Mouse (Mus musculus) common myeloid progenitor, adult 5-6 weeks (primary cell): ENCODE measurements around the gene Speg. TPM values are rescaled to one million over a fixed set of nuclear protein-coding genes. Genes with fewer than 3 reads are reported as not detected.

ENCODE experiments used
- ATAC-seq: replicated peaks from 2 replicates; pipeline ENCODE4 v1.8.0; 2016; ENCODE audit warnings: low read depth, mild to moderate bottlenecking, moderate TSS enrichment, inconsistent platforms; ENCODE audit not compliant: poor library complexity, severe bottlenecking
- total RNA-seq: library from RNA; stranded (forward); fragments of 200-1000, 187-1606 nt; gene quantifications from 2 replicates; pipeline ENCODE4 v1.2.3, GENCODE M21; 2017

The Speg gene
- total RNA-seq, 1 experiment from 2014 or later: not detected

DNA sequence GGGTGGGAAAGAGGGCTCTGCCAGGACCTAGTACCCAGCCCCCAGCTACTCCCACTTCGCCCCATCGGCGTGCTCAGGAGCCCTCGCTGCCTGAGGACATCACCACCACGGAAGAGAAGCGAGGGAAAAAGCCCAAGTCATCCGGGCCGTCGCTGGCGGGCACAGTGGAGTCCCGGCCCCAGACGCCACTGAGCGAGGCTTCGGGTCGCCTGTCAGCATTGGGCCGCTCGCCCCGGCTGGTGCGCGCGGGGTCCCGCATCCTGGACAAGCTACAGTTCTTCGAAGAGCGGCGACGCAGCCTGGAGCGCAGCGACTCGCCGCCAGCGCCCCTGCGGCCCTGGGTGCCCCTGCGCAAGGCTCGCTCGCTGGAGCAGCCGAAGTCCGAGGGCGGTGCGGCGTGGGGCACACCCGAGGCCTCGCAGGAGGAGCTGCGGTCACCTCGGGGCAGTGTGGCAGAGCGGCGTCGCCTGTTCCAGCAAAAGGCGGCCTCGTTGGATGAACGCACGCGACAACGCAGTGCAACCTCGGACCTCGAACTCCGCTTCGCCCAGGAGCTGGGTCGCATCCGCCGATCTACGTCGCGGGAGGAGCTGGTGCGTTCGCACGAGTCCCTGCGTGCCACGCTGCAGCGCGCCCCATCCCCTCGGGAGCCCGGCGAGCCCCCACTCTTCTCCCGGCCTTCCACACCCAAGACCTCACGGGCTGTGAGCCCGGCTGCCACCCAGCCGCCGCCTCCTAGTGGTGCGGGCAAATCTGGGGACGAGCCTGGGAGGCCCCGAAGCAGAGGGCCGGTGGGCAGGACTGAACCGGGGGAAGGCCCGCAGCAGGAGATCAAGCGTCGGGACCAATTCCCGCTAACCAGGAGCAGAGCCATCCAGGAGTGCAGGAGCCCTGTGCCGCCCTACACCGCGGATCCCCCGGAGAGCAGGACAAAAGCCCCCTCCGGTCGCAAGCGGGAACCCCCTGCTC is 13.1 kb downstream of the Speg start:
- ATAC-seq: 0 out of 2 replicates have a peak, but pooled peaks have one; percentile 23

DNA sequence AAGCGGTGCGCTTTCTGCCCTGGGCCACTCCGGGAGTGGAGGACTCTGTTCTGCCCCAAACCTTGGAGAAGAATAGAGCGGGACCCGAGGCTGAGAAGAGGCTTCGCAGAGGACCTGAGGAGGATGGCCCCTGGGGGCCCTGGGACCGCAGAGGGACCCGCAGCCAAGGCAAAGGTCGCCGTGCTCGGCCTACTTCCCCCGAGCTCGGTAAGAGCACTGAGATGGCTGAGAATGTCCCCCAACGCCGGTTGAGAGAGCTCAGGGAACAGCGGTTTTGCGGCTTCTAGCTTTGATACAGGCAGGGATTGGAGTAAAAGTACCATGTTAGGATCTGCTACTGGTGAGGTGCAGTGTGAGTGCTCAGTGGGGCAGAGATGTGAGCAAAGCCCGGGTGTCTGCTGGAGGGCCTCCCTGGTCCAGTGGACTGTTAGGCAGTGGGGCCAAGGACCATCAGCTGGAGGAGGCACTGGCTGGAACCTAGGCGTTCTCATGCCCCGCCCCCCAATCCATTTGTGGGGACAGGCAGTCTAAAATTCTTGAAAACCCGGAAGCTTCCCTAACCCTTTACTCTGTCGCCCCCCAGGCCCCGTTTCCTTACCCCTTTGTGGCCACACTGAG is 13.9 kb downstream of the Speg start:
- no peak for ATAC-seq

- no peak for ATAC-seq
Measured at GRCm38 (mm10) chr1:75393139-75393538, 18.0 kb downstream of the Speg start.

DNA sequence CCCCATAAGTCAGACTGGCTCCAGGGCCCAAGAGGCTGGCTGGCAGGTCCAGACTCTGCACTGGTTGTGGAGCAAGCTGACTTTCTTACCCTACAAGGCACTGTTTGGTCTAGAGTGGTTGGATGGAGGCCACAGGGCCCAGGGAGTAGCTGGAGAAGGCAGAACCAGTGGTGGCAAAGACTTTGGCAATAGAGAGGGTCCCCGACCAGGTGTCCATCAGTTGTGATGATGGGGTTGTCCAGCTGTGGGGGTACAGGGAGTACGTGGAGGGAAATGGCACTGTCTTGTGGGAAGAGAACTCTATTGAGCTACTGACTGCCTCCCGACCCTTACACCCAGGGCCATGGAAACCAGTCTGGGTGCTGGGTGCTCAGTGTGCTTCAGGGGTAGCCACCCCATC is 18.7 kb downstream of the Speg start:
- no peak for ATAC-seq

GRCm38 (mm10) chr1:75398761-75399402 is 23.8 kb downstream of the Speg start:
- peak; percentile 94 for ATAC-seq

DNA sequence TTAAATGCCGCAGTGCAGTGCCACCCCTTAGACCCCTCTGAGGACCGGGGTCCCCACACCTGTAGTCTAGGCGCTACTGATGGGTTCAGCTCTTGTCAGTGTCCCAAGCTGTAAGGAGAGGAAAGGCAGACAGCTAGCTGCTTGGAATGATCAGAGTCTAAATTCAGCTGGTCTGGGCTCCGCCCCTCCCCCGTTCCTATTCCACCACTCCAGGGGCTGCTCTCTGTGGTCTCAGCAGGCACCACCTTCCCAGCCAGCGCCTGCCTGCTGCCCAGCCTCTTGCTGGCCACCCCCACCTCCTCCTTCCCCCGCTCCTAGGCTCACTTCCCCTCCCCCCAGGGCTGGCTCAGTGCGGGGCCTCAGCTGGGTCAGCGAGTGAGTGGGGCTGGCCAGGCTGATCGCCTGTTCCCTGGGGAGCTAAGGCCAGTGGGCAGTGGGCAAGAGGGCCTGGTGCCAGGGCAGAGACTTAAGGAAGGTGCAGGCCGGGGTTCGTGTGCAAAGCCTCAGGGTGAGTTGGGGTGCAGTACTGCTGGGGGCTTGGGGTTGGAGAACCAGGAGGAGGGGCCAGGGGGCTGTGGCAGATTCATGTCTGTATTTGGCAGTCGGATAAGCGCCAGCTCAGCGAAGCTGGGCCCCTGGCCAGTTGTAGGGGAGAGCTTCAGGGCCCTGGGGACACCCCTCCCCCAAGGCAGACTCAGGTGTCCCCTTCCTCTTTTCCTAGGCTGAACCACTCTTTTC is 24.8 kb downstream of the Speg start:
- ATAC-seq: peak; percentile 26

DNA sequence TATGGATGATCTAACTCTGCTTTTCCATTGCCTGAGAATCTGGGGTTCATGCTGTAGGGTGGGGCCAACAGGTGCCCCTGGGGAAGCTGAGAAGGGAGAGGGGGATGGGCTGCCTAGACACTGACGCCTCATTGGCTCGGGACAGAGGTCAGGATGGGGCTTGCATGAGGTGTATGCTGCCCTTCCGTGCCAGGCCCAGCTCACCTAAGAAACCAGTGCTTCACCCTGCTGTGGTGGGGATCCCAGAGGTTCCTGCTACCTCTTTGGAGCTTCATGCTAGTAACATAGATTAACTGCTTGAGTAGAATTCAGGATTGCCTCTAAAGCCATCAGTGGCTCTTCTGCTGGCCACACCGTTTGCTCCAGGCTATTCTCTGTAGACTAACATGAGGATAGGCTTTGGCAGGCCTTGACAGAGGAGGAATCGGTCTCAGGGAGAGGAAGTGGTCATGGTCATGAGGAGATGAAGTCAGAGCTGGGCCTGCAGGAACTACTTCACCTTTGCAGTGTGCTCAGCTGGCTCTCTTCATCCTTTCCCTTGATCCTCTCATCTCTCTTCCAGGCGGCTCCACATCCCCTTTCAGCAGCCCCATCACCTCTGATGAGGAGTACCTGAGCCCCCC is 25.5 kb downstream of the Speg start:
- no peak for ATAC-seq

DNA sequence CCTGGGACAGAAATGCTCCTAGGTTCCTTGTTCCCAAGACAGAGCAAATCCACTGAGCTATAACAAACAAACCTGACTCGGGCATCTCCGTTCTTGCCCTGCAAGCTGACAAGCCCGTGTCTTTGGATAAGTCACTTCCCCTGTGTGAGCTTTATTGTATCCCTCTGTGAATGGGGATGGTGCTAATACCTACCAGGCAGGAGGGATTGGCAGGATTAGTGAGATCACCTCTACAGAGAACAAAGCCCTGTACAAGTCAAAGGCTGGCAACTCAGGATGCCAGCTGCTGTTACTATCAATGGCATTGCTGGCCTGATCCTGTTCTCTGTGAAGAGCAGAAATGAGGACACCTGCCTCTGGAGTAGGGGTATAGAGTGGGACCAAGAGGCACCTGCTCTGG is 30.4 kb downstream of the Speg start:
- ATAC-seq: no peak

DNA sequence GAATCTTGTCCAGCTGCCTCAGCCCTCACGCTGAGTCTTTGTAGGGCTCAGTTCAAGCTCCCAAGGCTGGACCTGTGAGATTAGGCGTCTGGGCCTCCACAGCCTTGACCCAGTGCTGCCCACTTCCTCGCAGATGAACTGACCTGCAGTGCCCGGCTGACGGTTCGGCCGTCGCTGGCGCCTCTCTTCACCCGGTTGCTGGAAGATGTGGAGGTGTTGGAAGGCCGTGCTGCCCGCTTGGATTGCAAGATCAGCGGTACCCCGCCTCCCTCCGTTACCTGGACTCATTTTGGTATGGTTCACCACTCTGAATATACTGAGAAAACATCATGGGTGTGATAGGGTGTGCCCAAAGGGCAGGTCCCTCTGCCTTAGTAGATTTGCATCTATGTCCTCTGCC is 31.1 kb downstream of the Speg start:
- ATAC-seq: no peak

DNA sequence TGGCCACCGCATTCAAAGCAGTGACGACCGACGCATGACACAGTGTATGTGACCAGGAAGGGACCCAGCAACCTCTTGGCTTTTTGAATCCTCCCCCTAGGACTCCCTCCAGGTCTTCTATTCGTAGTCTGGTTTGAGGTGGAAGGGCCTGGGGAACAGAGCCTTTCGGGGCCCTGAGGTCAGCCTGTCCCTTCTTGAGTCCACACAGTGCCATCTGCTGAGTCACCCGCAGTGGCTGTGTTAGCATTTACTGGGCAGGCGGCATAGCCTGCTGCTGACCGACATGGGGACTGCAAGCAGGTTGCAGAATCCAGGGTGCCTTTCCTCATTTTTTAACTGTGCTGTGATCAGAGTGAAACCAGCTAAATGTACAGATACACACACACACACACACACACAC is 32.0 kb downstream of the Speg start:
- no peak for ATAC-seq

GRCm38 (mm10) chr1:75408210-75408609 is 33.1 kb downstream of the Speg start:
- ATAC-seq: no peak

DNA sequence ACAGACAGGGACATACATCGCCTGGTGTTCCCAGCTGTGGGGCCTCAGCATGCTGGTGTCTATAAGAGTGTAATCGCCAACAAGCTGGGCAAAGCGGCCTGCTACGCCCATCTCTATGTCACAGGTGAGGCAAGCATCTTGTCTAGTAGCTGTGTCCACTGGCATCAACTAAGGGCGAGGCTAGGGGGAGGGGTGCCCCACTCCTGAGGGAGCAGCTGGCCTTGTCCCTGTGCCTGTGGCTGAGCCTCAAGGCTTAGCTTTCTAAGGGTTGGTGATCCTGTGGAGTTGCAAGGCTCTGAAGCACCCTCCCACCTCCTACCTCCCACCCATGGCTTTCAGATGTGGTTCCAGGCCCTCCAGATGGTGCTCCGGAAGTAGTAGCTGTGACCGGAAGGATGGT is 34.9 kb downstream of the Speg start:
- ATAC-seq: no peak

GRCm38 (mm10) chr1:75412196-75412595 is 37.1 kb downstream of the Speg start:
- no peak for ATAC-seq

GRCm38 (mm10) chr1:75413749-75414148 is 38.7 kb downstream of the Speg start:
- ATAC-seq: peak; percentile 88

GRCm38 (mm10) chr1:75421794-75422193 is 46.7 kb downstream of the Speg start:
- no peak for ATAC-seq

DNA sequence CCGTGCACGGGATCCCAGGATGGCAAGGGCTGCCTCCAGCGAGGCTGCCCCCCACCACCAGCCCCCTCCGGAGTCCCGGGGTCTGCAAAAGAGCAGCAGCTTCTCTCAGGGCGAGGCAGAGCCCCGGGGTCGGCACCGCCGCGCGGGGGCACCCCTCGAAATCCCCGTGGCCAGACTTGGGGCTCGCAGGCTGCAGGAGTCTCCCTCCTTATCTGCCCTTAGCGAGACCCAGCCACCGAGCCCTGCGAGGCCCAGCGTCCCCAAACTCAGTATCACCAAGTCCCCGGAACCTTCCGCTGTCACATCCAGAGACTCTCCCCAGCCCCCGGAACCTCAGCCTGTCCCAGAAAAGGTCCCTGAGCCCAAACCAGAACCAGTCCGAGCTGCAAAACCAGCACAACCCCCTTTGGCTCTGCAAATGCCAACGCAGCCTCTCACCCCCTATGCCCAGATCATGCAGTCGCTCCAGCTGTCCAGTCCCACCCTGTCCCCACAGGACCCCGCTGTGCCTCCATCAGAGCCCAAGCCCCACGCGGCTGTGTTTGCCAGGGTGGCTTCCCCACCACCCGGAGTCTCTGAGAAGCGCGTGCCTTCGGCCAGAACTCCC is 47.2 kb downstream of the Speg start:
- no peak for ATAC-seq

DNA sequence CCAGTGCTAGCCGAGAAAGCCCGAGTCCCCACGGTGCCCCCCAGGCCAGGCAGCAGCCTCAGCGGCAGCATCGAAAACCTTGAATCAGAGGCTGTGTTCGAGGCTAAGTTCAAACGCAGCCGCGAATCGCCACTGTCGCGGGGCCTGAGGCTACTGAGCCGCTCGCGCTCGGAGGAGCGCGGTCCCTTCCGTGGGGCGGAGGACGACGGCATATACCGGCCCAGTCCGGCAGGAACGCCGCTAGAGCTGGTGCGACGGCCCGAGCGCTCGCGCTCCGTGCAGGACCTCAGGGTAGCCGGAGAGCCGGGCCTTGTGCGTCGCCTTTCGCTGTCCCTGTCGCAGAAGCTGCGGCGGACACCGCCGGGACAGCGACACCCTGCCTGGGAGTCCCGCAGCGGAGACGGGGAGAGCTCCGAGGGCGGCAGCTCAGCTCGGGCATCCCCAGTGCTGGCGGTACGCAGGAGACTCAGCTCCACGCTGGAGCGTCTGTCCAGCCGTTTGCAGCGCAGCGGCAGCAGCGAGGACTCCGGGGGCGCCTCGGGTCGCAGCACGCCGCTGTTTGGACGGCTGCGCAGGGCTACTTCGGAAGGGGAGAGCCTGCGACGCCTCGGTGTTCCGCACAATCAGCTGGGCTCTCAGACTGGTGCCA is 47.9 kb downstream of the Speg start:
- peak; percentile 23 for ATAC-seq

- ATAC-seq: no peak
Measured at GRCm38 (mm10) chr1:75423780-75424390, 48.8 kb downstream of the Speg start.
